Mouse (Mus musculus): ENCODE results near the gene Msi2.

Gene Msi2

DNA sequence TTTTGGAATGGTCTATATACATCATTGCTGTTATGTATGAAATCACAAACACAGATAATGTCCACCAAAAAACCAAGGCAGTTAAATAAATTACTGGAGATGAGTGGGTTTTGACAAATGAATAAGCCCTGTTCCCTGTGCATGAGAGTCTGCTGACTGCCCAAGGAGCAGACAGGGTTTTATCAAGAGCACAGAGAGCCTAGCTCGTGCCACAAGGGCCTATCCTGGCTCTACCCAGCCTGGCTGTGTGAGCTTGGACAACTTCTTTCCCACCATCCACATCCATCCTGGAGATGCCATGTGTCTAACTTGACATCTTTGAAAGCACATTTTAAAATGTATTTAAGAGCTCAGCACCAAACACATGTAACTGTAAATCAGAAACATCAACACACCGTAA is 132.4 kb downstream of the Msi2 start:
- in situ Hi-C loops (cut with MboI; ENCODE audit: low pct_unique_long_range_greater_than_20kb in 1 of 2, low sequenced_read_pairs in 2 of 2, unreplicated experiment in 1 of 2), result no loop called here

DNA sequence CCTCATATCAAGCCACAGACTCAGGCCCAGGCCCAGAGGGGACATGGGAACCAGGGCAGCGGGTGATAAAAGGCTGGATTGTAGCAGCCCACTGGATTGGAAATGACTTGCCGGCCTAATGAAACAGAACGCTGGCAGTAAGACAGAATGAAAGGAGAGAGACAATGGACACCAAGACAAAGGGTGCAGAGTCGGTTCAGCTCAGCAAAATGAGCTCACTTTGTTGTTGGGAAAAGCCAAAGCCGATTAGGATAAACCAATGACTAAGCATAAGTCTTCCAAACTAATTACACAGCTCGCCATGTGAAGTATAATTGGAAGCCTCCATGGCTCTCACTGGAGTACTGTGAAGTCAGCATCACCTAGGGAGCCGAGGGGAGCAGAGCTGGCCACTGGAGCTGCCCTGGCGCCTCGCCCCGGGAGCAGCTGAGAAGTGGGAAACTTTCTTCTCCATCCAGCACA is 133.1 kb downstream of the Msi2 start:
- in situ Hi-C loops (cut with MboI; ENCODE audit: low pct_unique_long_range_greater_than_20kb in 1 of 2, low sequenced_read_pairs in 2 of 2, unreplicated experiment in 1 of 2), result no loop called here

DNA sequence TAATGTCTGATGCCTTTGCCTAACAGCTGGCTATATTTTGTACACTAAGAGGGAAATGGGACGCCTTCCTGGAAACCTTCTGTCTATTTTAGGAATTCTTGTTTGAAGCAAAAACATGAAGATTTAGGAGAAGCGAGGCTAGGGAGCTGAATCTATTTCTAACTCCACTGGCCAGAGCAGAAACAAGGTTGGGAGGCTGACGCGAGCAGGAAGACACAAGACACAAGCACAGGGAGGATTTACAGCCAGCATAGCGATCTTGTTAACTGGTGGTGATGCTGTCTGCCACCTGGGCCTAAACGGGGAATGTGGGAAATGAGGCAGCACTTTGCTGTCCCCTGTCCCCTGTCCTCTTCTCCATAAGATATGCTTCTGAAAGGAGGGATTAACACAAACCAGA is 134.4 kb downstream of the Msi2 start:
- in situ Hi-C loops (cut with MboI; ENCODE audit: low pct_unique_long_range_greater_than_20kb in 1 of 2, low sequenced_read_pairs in 2 of 2, unreplicated experiment in 1 of 2), result no loop called here

DNA sequence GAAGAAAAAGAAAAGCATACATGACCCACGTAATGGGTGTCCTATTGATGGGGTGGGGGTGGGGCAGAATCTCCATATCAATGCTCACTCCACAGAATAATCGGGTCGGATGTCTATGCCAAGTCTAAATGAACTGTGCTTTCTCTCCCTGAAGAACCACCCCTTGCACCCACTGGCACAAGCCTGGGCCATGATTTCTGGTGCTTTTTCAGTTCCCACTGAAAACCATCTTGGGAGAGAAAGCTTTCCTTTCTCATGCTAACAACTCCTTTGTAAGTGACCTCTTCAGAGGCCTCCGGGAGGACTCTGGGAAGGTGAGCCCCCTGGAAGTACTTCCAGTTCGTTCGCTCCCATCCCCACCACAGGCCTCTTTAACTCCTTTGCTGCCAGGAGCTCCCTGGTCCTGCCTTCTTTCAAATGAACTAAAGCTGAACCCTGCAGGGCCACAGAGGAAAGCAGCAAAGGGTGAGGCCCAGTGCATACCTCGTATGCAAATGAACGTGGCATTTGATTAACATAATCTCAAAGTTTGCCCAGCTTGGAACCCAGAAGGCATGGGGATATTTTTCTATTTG is 135.0 kb downstream of the Msi2 start:
- in situ Hi-C loops (cut with MboI; ENCODE audit: low pct_unique_long_range_greater_than_20kb in 1 of 2, low sequenced_read_pairs in 2 of 2, unreplicated experiment in 1 of 2), result no loop called here

DNA sequence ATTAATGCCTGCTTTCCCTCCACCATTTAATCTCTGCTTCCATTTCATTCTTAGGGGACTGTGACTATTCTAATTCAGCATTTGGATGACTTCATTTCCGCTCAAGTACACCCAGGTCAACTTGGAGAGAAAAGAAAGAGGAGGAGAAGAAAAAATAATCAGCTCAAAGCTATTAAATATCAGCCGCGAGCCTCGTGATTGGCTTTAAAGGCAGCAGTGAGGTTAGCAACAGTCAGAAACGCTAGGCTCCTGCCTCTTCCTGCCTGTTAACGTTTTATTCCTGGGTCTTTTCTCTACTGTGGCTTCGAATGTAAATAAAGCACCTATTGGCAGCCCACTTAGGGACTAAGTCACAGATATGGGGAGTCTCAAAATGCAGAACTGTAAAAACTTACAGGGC is 135.5 kb downstream of the Msi2 start:
- in situ Hi-C loops (cut with MboI; ENCODE audit: low pct_unique_long_range_greater_than_20kb in 1 of 2, low sequenced_read_pairs in 2 of 2, unreplicated experiment in 1 of 2), result no loop called here

DNA sequence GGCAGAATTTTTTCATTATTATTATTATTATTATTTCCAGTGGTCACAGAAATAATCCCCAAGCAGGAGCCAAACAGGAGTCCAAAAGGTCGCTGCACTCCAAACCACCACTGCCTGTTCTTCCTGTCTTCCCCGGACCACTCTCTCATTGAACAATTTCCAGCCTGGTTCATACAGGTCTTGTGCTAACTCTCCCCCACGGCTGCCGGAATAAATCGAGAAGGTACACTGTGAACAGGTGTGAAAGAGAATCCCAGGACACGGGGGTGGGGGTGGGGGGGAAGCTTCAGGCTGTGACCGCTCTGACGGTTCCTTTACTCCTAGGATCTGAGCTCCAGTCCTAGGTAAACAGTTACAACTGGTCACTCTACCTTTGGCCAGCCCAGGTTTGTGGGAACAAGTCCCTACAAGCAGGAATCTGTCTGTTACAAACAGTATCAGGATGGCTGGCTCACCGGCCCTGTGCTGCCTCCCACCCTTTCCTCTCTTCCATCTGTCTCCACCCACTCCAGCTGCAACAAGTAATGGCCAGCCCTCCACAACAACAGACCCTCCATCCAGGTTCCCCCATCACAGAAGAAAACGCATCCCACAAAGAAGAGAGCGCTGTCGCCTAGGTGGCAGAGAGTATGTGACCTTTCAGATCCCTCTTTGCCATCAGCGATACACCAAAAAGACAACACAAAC is 136.1 kb downstream of the Msi2 start:
- in situ Hi-C loops (cut with MboI; ENCODE audit: low pct_unique_long_range_greater_than_20kb in 1 of 2, low sequenced_read_pairs in 2 of 2, unreplicated experiment in 1 of 2), result no loop called here

DNA sequence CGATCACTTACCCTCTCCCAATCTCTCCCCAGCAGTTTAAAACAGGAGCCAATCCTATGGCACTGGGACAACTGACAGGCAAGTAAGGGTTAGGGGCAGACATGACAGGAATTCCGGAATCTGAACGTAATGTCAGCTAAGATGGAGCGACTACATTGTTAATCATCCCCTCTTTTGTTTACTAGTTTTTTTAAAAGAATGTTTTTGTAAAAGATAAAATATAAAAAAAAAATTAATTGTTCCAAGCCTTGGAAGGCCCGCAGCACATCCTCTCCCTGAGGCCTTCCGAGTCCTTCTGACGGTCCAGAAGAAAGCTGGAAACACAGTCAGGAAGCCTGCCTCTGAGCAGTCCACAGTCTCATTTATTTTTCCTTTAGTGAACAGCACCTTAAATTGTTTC is 136.9 kb downstream of the Msi2 start:
- in situ Hi-C loops (cut with MboI; ENCODE audit: low pct_unique_long_range_greater_than_20kb in 1 of 2, low sequenced_read_pairs in 2 of 2, unreplicated experiment in 1 of 2), result no loop called here

DNA sequence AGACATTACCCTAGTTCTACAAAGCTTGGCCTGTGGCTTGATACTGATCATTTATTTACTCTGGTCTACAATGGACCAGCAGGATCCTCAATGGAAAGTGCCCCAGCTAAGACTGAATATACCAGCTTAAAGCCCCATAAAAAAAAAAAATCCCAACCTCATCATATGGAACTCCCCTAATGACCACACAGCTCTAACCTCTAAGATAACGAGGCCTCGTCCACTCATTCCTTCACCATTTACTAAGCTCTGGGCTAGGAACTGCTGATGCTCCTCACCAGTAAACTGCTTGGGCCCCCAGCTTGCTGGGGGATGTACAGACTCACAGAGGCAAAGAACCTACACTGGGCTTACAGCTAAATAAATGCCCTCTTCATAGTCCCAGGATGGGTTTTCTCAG is 139.6 kb downstream of the Msi2 start:
- in situ Hi-C loops (cut with MboI; ENCODE audit: low pct_unique_long_range_greater_than_20kb in 1 of 2, low sequenced_read_pairs in 2 of 2, unreplicated experiment in 1 of 2), result no loop called here

DNA sequence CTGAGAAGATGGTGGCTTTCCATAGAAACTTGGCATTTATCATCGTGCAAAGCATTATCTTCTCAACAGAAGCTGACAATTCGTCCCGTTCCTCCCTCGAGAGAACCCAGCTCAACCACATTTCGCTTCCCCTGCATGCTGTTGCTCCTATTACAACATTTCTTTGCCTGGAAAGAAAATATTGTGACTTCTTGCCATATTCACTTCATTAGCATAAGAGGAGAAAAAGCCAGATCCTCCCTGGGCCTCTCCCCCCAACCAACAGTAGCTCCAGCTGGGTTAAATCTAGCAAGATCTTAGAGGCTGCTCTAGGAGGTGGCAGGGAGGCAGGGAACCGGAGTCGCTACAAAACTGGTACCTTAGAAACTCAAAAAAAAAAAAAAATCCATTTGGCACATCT is 141.2 kb downstream of the Msi2 start:
- in situ Hi-C loops (cut with MboI; ENCODE audit: low pct_unique_long_range_greater_than_20kb in 1 of 2, low sequenced_read_pairs in 2 of 2, unreplicated experiment in 1 of 2), result no loop called here

DNA sequence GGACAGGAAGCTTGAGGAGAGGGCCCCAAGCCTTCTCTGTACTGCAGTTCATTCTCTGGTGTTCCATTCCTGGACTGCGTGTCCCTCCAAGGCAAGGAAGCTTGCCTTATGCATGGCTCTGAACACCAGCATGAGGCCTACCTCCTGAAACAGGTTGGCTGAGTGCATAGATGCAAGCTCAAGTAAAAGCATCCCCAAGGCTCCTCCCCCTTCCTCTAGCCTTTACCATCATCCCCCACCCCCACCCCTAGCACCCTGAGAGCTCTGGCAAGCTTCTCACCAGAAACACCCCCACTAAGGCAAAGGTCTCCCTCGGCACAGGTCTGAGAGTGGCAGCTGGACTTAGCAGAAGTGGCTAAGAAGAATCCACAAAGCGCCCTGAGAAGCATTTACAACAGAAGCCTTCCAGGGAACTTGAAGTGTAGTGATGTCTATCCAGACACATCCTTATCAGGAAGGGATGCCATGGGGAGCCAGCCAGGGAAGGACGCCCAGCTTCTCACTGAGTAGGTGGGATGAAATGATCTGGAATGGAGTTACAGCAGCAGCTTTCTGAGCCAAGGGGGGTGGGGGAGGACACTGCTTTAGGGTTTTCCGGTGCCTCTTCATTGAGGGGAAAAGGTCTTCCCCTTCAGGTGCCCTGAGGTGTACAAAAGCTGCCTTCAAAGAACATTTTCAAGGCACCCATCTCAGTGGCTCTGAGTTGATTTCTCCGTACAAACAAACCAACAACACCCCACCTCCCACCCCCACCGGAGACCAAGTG is 141.9 kb downstream of the Msi2 start:
- in situ Hi-C loops (cut with MboI; ENCODE audit: low pct_unique_long_range_greater_than_20kb in 1 of 2, low sequenced_read_pairs in 2 of 2, unreplicated experiment in 1 of 2), result no loop called here

DNA sequence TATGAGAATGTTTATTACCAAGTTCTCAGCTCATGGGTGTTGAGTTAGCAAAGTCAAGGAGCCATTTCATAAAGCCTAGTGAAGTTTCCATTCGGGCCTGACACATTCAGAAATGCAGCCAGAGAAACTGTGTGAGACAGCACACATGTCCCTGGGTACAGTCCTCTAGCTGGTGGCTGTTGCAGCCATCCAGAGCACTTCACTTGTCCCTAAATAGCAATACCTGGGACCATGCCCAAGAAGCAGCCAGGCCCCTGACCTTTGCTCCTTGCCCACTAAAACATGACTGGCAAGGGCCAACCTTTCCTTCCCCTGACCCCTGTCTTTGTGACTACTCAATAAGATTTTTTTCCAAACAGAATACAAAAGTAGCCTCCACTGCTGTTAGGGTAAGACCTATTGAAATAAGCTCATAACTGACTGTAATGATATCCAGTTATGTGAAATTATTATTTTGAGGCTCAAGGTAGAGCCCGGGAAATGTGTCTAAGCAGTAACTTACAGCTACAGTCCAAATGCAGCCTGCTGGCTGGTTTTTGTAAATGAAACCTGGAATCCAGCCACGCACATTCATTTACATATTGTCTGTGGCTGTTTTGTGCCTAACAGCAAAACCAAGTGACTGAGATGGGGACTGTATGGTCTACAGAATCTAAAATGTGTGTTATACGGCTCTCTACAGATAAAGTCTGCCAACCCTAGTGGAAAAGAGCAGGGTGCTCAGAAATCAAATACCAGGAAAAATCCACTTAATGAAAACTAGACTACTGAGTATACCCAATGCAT is 143.5 kb downstream of the Msi2 start:
- in situ Hi-C loops (cut with MboI; ENCODE audit: low pct_unique_long_range_greater_than_20kb in 1 of 2, low sequenced_read_pairs in 2 of 2, unreplicated experiment in 1 of 2), result no loop called here

DNA sequence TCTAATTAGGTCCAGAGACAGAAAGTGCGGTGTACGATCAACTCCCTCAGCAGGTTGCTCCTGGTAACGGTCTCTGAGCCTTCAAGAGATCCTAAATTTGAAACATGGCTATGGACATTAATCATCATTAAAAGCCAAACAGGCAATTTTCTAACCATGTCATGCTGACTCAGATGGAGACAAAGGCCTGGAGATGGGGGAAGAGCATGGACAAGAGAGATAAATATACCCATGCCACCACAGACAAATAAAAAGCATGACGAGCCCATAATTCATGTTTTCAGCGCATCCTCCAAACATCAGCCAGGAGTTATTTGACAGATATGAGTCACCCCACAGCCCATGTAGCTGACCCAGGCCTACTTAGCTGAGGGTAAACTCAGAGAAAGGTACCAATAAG is 145.3 kb downstream of the Msi2 start:
- in situ Hi-C loops (cut with MboI; ENCODE audit: low pct_unique_long_range_greater_than_20kb in 1 of 2, low sequenced_read_pairs in 2 of 2, unreplicated experiment in 1 of 2), result no loop called here

DNA sequence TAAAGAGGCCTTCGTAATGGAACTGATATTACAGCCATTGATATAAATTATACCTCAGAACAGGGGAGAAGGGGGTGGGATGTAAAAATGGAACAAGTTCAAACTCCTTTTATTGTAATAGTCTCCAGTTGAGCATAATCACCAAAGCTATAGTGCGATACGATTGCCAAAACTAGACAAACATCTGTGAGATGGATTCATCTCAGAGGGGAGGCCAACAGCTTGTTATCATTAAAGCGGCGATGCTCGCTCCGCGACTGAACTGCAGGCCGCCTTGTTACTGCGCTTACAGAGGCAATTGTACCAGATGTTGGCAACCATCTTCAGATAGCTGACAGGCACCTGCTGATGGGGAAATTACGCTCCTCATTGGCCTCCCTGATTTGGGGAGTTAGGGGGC is 145.9 kb downstream of the Msi2 start:
- in situ Hi-C loops (cut with MboI; ENCODE audit: low pct_unique_long_range_greater_than_20kb in 1 of 2, low sequenced_read_pairs in 2 of 2, unreplicated experiment in 1 of 2), result no loop called here

DNA sequence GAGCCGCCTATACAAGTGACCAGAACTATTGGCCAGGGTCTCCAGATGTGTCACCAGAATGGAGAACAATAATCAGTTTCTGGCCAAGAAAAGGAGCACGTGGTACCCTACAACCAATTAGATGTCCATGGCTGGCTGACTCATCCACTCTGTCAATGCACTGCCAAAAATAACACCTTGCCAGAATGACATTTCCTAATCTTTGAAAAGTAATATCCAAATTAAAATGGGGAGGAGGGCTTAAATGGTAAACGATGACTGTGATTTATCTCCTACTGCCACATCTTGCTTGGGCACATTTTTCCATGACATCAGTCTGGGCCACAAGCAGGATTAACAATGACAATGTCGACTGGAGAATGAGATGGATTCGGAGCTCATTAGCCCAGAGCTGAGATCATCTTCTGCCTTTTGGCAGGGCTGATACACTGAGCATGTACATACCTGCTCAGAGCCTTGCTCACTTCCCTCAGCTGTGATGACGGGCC is 147.6 kb downstream of the Msi2 start:
- in situ Hi-C loops (cut with MboI; ENCODE audit: low pct_unique_long_range_greater_than_20kb in 1 of 2, low sequenced_read_pairs in 2 of 2, unreplicated experiment in 1 of 2), result no loop called here

DNA sequence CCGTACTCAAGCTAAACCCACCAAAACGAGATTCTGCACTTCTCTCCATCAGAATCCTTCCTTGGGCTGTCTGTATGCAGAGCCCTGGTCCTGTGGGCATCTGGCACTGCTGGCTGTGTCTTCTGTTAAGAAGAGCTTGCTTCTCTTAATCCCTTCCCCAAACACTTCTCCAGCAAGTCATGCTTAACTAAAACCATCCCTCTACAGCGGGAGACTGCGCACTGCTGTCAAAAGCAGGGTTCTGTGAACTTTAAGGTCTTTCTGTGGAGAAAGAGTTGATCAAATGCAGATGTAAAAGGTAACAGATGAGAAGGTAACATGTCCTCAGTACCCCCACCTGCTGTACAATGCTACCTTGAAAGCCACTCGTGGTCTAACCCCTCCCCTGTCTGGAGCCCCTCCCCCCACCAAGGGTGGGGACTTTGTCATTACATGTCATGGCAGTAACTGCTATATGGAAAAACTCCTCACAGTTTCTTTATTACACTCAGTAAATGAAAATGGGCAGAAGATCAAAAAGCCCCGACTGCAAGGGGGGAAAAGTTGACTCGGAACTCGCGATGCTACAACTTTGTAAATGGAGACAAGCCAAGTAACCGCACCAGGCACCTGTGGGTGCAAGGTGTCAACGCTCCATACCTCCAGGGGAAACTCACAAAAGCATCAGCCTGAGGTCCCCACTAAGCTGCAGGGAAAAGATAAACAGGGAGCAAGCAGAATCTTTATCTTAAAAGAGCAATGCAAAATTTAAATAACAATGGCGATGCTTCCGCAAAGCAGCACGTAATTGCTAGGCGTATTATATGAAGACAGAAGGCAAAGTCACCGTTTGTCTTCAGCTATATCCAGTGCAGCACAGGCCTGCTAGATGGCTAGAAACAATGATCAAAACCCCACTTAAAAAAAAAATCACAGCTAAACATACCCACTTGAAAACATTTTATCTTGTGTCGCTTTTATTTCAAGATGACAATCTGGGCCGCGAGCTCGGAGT is 151.4 kb downstream of the Msi2 start:
- in situ Hi-C loops (cut with MboI; ENCODE audit: low pct_unique_long_range_greater_than_20kb in 1 of 2, low sequenced_read_pairs in 2 of 2, unreplicated experiment in 1 of 2), result no loop called here

DNA sequence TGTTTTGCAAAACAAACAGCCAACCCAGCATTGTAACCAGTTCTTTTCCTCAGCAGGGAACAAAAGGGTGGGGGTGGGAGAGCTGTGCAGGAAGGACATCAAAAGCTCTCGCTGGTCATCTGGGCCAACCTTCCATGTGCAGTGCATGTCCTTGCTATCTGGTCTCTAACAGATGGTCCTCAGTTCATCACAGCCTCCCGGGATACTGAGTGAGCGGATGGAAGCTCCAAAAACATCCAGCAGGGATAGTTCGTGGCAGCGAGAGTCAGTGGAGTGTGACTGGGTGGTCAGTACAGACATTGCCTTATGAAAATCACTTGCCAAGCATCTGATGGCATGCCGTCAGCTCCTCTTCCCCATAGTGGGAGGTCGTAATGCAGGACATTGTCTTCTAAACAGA is 153.5 kb downstream of the Msi2 start:
- in situ Hi-C loops (cut with MboI; ENCODE audit: low pct_unique_long_range_greater_than_20kb in 1 of 2, low sequenced_read_pairs in 2 of 2, unreplicated experiment in 1 of 2), result no loop called here

DNA sequence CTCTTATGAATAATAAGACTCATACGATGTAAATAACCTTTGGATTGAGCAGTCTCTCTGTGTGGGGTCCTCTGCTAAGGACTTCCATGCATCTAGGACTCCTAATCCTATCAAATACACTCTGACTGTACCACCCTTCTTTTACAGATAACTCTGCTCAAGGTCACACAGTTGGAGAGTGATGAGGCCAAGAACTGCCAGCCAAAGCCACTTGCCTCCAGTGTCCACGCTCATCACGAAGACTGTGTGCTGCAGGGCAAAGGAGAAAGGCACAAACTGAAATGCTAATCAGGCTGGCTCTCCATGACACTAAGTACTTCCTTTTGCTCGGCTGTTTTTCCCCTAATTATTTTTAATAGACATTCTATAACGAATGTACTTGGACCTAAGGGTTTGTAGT is 153.9 kb downstream of the Msi2 start:
- in situ Hi-C loops (cut with MboI; ENCODE audit: low pct_unique_long_range_greater_than_20kb in 1 of 2, low sequenced_read_pairs in 2 of 2, unreplicated experiment in 1 of 2), result no loop called here

DNA sequence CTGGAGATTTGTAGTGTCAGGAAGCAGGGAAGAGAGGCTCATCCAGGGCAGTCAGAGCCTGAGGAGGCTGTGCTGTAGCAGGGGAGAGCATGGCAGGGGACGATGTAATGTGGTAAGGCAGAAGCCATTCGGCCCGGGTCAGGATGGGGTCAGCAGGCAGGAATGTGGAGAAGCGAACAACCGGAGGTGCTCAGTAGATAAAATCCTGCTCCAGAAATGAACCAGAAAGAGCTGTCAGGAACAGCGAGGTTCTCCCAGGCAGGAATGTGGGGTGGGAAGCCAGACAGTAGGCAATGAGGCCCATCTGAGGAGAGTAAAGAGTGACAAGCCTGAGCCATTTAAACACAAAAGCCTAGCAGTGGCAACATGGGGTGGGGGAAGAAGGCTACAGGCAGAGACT is 157.1 kb downstream of the Msi2 start:
- in situ Hi-C loops (cut with MboI; ENCODE audit: low pct_unique_long_range_greater_than_20kb in 1 of 2, low sequenced_read_pairs in 2 of 2, unreplicated experiment in 1 of 2), result no loop called here

Data from mouse embryonic stem cell (cell line).